Mouse (Mus musculus) kidney, postnatal 14 days (tissue): ENCODE results near the gene Il21r.

ENCODE experiments used
- DNase-seq: peaks from one replicate; pipeline ENCODE4 v3.0.0; 2022; ENCODE audit warnings: mixed read lengths

The Il21r gene

DNA sequence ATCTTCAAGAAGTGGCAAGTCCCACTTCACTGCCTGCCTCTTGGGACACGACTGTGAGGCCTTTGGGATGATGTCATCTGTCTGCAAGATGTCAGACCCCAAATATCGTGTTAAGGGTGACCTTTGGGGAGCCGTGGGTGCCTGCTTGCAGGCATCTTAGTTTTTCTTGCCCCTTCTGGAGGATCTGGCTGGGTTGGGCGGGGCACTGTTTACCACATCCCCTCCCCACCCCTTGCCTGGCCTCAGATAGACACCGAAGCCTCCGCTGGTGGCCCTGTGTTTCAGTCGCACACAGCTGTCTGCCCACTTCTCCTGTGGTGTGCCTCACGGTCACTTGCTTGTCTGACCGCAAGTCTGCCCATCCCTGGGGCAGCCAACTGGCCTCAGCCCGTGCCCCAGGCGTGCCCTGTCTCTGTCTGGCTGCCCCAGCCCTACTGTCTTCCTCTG, at the start of gene Il21r:
Gene Il21r, plus strand, starts transcription at position 245 of the 447 bp plus-strand sequence.
- DNase-seq, result no peak

DNA sequence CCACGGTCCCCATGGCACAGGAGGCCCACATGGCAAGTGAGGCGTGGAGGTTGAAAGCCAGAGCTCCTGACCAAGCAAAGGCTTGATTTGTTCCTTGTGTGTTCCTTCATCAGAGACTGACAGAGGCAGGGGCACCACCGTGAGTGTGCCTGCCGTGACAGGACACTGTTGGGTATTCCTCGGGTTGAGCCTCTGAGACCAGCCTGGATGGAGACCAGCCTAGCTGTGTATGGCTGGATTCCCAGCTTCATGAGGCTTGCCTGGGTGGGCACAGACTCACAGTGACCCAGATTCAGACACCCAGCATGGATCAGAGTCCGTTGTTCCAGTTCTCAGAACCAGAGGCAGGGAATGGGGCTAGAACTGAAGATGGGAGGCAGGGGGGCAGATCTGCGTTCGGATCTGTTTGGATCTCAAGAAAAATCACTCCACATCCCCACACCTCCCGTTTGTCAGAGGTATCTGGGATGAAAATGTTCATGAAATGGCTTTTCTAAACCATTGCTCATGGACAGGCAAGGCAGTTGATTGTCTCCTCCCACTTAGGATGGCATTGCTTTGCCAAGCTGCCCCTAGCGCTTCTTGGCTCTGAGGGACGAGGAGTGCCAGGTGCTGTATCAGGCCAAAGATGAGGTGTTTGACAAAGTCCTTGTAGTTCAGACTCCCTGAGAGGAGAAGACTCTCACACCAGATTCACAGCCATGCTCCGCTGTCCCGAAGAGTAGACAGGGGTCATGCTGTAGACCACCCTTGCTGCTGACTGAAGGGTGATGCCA, 49.4 kb upstream of the Il21r start:
- DNase-seq, result no peak

- DNase-seq, result no peak
Observed at GRCm38 (mm10) chr7:125554456-125555114, 48.6 kb upstream of the Il21r start.

- no peak for DNase-seq
Observed at GRCm38 (mm10) chr7:125555351-125555872, 47.8 kb upstream of the Il21r start.

- DNase-seq, result no peak
Observed at GRCm38 (mm10) chr7:125556096-125556495, 47.1 kb upstream of the Il21r start.

DNA sequence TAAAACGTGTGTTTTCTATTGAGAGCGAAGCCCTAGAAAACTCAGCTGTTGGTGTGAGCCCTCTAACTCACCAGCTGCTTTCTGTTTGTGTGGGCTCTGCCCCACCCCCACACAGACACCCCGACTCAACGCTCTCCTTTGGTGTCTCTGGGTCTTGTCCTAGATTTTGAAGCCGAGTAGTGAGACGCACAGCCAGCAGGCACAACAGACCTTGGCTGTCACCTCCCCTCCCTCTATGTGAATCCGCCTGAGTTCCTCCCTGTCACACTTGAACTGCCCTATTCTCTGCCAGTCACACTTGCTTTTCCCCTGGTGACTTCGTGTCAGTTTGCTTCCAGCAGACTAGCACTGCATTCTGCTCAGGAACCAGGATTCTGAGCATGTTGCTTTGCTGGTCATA, 46.4 kb upstream of the Il21r start:
- no peak for DNase-seq

DNA sequence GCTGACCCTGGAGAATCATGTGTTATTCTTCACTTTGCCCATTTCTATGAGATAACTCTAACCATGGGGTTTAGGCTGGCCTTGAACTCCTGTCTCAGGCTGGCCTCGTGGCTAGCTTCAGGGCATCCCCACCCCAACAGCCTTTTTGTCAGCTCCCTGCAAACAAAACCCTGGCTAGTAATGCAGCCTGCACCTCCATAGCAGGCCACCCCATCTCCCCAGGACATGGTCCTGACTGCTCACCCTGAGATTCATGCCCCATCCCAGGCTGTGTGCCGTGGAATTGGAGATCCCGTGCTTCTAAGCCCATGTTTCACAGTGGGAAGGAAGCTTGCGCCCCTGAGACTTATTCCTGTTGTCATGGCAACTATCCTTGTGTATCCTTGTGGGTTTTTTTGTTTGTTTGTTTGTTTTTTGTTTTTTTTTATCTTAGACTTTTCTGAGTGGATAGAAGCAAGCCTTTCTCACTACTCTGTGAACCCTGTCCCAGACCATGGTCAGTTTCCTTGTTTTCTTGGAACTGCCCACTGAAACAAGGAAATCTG, 44.8 kb upstream of the Il21r start:
- DNase-seq, result no peak

GRCm38 (mm10) chr7:125558997-125559396, 44.2 kb upstream of the Il21r start:
- DNase-seq, result no peak

DNA sequence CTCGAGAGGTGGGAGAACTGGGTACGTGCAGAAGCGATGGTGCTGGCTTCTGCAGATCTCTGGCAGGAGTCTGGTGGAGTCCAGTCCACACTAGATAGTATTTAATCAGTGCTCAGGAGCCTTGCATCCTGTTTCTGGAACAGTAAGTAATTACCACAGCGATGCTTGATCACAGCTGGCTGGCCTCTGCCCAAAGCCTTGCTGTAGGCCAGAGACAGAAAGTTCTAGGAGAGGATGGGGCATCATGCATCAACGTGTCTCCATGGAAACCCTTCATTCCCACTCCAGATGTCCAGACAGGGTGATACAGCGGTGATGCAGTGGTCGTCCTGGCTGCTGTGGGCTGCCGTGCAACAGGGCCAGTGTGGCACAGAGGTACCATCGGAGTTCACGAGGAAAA, 43.7 kb upstream of the Il21r start:
- no peak for DNase-seq

DNA sequence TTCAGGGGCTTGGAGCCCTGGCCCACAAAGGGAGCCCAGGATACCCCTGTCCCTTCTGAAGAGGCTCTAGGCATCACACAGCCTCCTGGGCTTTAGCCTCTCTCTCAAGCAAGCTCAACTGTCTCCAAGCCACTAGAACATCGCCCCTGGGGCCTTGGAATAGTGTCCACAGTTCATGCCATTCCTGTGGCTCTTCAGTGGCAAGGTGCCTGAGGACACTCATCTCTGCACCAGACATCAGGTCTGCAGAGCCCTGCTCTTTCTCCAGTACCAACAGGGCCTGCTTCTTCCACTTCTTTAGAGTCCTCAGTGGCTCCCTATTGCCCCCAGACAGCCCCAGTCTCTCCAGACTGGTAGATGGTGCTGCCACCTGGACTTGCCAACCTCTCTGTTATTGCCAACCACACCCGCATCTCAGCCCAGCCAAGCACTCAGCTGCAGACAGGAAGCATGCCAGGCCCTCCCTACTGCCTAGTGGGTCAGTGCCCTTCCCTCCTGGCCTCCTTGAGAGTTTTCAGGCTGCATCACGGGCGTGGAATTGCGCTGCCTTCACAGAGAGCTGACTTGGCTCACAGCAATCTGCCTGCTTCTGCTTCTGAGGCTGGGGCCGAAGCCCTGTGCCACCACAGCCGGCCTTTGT, 43.0 kb upstream of the Il21r start:
- DNase-seq, result no peak

- DNase-seq, result peak; percentile 90
Observed at GRCm38 (mm10) chr7:125561085-125561690, 42.0 kb upstream of the Il21r start.

GRCm38 (mm10) chr7:125562413-125562812, 40.8 kb upstream of the Il21r start:
- no peak for DNase-seq

GRCm38 (mm10) chr7:125563093-125563492, 40.1 kb upstream of the Il21r start:
- DNase-seq, result no peak

GRCm38 (mm10) chr7:125564316-125565024, 38.8 kb upstream of the Il21r start:
- no peak for DNase-seq

- no peak for DNase-seq
Observed at GRCm38 (mm10) chr7:125565516-125566285, 37.5 kb upstream of the Il21r start.

- no peak for DNase-seq
Observed at GRCm38 (mm10) chr7:125566420-125566819, 36.8 kb upstream of the Il21r start.

- DNase-seq, result no peak
Observed at GRCm38 (mm10) chr7:125568888-125569287, 34.3 kb upstream of the Il21r start.

DNA sequence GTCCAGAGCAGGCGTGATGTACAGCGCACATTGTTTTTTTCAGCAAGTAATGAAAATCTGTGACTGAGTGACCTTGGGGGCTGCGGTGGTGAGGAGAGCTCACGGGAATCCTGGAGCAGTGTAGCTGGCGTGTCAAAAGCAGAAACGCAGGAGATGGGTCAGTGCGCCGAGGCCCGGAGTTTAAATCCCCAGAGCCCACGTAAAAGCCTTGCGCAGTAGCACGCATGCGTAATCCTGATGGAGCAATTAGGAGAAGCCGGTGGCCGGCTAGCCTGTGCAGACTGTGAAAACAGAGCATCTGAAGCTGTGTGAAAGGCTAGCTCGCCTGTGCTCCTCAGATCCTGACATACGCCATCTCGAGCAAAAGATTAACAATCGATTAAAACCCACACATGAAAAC, 31.3 kb upstream of the Il21r start:
- DNase-seq, result no peak

DNA sequence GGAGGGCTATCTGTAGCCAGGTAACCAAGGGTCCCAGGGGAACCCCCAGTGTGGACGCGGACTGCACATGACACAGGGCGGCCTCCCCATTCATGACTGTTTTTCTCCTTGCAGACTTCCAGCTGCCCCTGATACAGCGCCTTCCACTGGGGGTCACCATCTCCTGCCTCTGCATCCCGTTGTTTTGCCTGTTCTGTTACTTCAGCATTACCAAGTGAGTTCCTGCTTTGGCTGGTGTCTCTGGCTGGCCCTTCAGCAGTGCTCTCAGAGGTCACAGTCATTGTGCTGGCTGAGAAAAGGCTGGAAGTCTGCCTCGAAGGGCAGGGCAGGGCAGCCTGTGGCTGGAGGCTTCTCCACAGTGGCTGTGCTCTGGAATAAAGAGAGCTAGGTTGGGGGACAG, 30.5 kb upstream of the Il21r start:
- DNase-seq, result no peak

DNA sequence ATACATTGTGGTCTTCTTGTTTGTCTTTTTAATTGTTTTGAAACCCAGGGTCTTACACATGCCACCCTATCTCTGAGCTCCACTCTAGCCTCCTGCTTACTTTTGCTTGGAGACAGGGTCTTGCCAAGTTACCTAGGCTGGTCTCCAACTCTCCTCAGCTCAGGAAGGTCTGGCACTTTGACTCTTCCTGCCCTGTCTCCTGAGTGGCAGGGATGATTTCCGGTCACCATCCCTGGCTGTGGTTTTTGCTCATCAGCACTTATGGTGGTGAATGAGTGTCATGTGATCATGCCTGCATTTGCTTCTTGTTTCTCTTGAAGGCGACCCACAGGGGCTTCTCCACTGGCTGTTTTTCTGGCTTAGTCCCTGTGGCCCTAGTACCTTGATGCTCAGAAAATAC, 29.4 kb upstream of the Il21r start:
- DNase-seq, result no peak

DNA sequence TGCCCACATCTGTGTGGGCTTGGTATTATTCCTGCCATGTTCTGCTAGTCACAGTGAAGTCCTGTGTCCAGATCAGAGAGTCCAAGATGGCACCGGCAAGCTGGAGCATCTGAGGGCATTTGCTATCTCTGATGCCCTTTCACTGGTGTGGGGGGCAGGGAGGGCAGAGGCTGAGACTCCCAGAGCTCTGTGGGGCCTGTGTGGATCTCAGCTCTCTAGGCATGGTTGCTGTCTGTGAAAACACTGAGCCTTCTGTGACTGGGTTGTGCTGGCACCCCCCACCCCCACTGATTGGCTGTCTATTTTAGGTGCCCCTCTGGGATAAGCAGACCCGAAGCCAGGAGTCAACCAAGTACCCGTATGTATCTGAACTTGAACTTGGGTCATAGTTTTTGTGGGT, 28.4 kb upstream of the Il21r start:
- no peak for DNase-seq
